ENCODE assay signal across 9 mouse cellular contexts in genomic region chr5:31199893-31200292, GRCm38 (mm10). TPM values are rescaled to one million over a fixed set of nuclear protein-coding genes. Genes with fewer than 3 reads are reported as not detected.
DNase-seq lines count a peak whose midpoint lies in the region; ATAC-seq and TF ChIP-seq lines count a peak whose summit lies in the region.
"Had no signal": no experiment of that assay in that cellular context is flagged by ENCODE, and none has a peak within 500 bp of the region (broad histone marks: within the 10 kb centered on the region; RNA-seq: fewer than 3 reads in every experiment).

No protein-coding gene starts in this region.

- peaks cover 5% of the 10 kb centered on the region for H3K9me3 ChIP-seq in midbrain, embryonic 13.5 days
- H3K9me3 ChIP-seq: liver, embryonic 15.5 days had no signal

- no peaks in the 10 kb centered on the region for H3K27me3 ChIP-seq in liver, adult 2 months (ENCODE audit: control insufficient read depth, insufficient read depth, low read length)
- no peaks in the 10 kb centered on the region for H3K27me3 ChIP-seq in midbrain, embryonic 13.5 days
- H3K27me3 ChIP-seq: liver, embryonic 15.5 days had no signal

- intact Hi-C loops in left cerebral cortex, postnatal 36 days (cut with DNase I) = loop anchor here (10.0 kb wide), 1 partner anchor 245 kb away; no protein-coding TSS in a partner anchor

- TF ChIP-seq POLR2A in liver, adult 2 months (IDR thresholded peaks at IDR 0.05; ENCODE audit: extremely low read depth, insufficient read depth, low read length) = no peak

- no peak overlapping the region for H3K4me2 ChIP-seq in midbrain, embryonic 13.5 days (replicated peaks)

- no peak overlapping the region for H3K4me3 ChIP-seq in liver, adult 2 months (ENCODE audit: insufficient read depth, low read depth, low read length)
- peak overlapping the region; percentile 73; the same call in 1 of the 2 replicates for H3K4me3 ChIP-seq in midbrain, embryonic 13.5 days (replicated peaks)

- whole genome bisulfite sequencing in liver, adult 2 months = 75% methylated on average over 9 of the region's 9 CpGs
- 89% methylated on average over 9 of the region's 9 CpGs for WGBS in midbrain, embryonic 13.5 days

- DNase-seq in cerebellum, postnatal 14 days = peak; percentile 36 to 49
- no peak for DNase-seq in cerebellum, adult 11 months
- no peak for DNase-seq in liver, adult 2 months (ENCODE audit: extremely low read depth, low read depth, low spot score)
- DNase-seq in liver = no peak
- peak; percentile 45 for DNase-seq in brain, adult 2 months (ENCODE audit: low read depth, low spot score)
- DNase-seq in urinary bladder, postnatal 4 days (ENCODE audit: low spot score in 2 of 2) = no peak
- no peak for DNase-seq in left cerebral cortex, postnatal 36 days (ENCODE audit: low spot score in 2 of 2)

- H3K27ac ChIP-seq in liver, adult 2 months (replicated peaks; ENCODE audit: insufficient read depth, low read depth, low read length) = no peak overlapping the region
- no peak overlapping the region for H3K27ac ChIP-seq in midbrain, embryonic 13.5 days
- H3K27ac ChIP-seq: liver, embryonic 15.5 days had no signal

- H3K79me2 ChIP-seq in liver, adult 2 months (ENCODE audit: control insufficient read depth, insufficient read depth, low read length) = peaks cover 7% of the 10 kb centered on the region

- peaks cover 41% of the 10 kb centered on the region for H3K36me3 ChIP-seq in liver, adult 2 months (ENCODE audit: control insufficient read depth, insufficient read depth, low read length)
- peaks cover 81% of the 10 kb centered on the region for H3K36me3 ChIP-seq in midbrain, embryonic 13.5 days

- ATAC-seq in midbrain, embryonic 13.5 days = no peak

- peak; percentile 25; the same call in 1 of the 2 replicates for TF ChIP-seq CTCF in liver, adult 2 months (IDR thresholded peaks at IDR 0.05; ENCODE audit: low read depth, low read length)

- no peak overlapping the region for H3K9ac ChIP-seq in liver, adult 2 months (ENCODE audit: low read depth, low read length)
- H3K9ac ChIP-seq in midbrain, embryonic 13.5 days (replicated peaks) = no peak overlapping the region
- H3K9ac ChIP-seq: liver, embryonic 15.5 days had no signal

- H3K4me1 ChIP-seq in liver, adult 2 months (ENCODE audit: control insufficient read depth, insufficient read depth, low read length) = peaks cover 4% of the 10 kb centered on the region
- H3K4me1 ChIP-seq in midbrain, embryonic 13.5 days (replicated peaks) = peaks cover 24% of the 10 kb centered on the region

RNA-seq across cellular contexts. Expression of gene Zfp513, which starts 2.2 kb away (rescaled TPM):
- 3.1 and 4.2 TPM in 2 replicates for total RNA-seq in liver, adult 2 months (2014; rRNA removed)
- 17.6 and 27.6 TPM in 2 replicates for polyA plus RNA-seq in liver, adult 2 months (2012; rRNA removed)
- polyA plus RNA-seq in midbrain, embryonic 13.5 days (2015; fragmentation: Nextera tagmentation; extraction: Ambion mirVana) = 12.5 and 20.5 TPM in 2 replicates
- total RNA-seq in left cerebral cortex, postnatal 36 days (2021) = 10 to 100 TPM; 26.8 to 29.3 TPM

RNA-seq across cellular contexts. Expression of gene Eif2b4, which starts 6.7 kb away (rescaled TPM):
- 18.5 and 18.7 TPM in 2 replicates for total RNA-seq in liver, adult 2 months (2014; rRNA removed)
- polyA plus RNA-seq in liver, adult 2 months (2012; rRNA removed) = 47.2 and 51.0 TPM in 2 replicates
- polyA plus RNA-seq in midbrain, embryonic 13.5 days (2015; fragmentation: Nextera tagmentation; extraction: Ambion mirVana) = 71.5 and 74.6 TPM in 2 replicates
- 10 to 100 TPM; 36.2 to 41.1 TPM for total RNA-seq in left cerebral cortex, postnatal 36 days (2021)

RNA-seq across cellular contexts. Expression of gene Snx17, which starts 6.9 kb away (rescaled TPM):
- total RNA-seq in liver, adult 2 months (2014; rRNA removed) = 13.3 and 13.7 TPM in 2 replicates
- polyA plus RNA-seq in liver, adult 2 months (2012; rRNA removed) = 19.1 and 22.5 TPM in 2 replicates
- polyA plus RNA-seq in midbrain, embryonic 13.5 days (2015; fragmentation: Nextera tagmentation; extraction: Ambion mirVana) = 135 and 140 TPM in 2 replicates
- total RNA-seq in left cerebral cortex, postnatal 36 days (2021) = 10 to 100 TPM; 78.9 to 84.4 TPM

RNA-seq across cellular contexts. Expression of gene Gtf3c2, which starts 19.9 kb away (rescaled TPM):
- 10.9 and 17.5 TPM in 2 replicates for total RNA-seq in liver, adult 2 months (2014; rRNA removed)
- polyA plus RNA-seq in liver, adult 2 months (2012; rRNA removed) = 21.0 and 33.0 TPM in 2 replicates
- polyA plus RNA-seq in midbrain, embryonic 13.5 days (2015; fragmentation: Nextera tagmentation; extraction: Ambion mirVana) = 78.1 and 80.2 TPM in 2 replicates
- 10 to 100 TPM; 48.0 to 73.7 TPM for total RNA-seq in left cerebral cortex, postnatal 36 days (2021)

RNA-seq across cellular contexts. Expression of gene Gm29609, which starts 20.2 kb away (rescaled TPM):
- total RNA-seq in liver, adult 2 months (2014; rRNA removed) = 1.0 and 2.6 TPM in 2 replicates
- 2.3 and 2.8 TPM in 2 replicates for polyA plus RNA-seq in liver, adult 2 months (2012; rRNA removed)
- 0.86 and 1.1 TPM in 2 replicates for polyA plus RNA-seq in midbrain, embryonic 13.5 days (2015; fragmentation: Nextera tagmentation; extraction: Ambion mirVana)
- total RNA-seq in left cerebral cortex, postnatal 36 days (2021) = 1 to 10 TPM; 2.0 to 5.1 TPM

Comparison
In these comparisons a context has a peak if more than half of its experiments do, and no peak if none do; other contexts are left out.
1. DNase-seq: peak in cerebellum, postnatal 14 days (2 of 2) and brain, adult 2 months (single experiment); none in cerebellum, adult 11 months (single experiment), liver, adult 2 months (single experiment), liver (single experiment), urinary bladder, postnatal 4 days (0 of 2) and left cerebral cortex, postnatal 36 days (0 of 2).